Mouse (Mus musculus) inflammation-experienced regulatory T-cells, adult 16 weeks (primary cell): Measurements from ENCODE around the gene Olfr675. TPM values are rescaled to one million over a fixed set of nuclear protein-coding genes. Genes with fewer than 3 reads are reported as not detected.

Experiments
- polyA plus RNA-seq: library from polyadenylated mRNA; unstranded; fragments of 100-300 nt; shearing (Covaris generic); gene quantifications from one replicate; pipeline ENCODE4 v1.2.1, GENCODE M21; 2017

The Olfr675 gene
- polyA plus RNA-seq: not detected

DNA sequence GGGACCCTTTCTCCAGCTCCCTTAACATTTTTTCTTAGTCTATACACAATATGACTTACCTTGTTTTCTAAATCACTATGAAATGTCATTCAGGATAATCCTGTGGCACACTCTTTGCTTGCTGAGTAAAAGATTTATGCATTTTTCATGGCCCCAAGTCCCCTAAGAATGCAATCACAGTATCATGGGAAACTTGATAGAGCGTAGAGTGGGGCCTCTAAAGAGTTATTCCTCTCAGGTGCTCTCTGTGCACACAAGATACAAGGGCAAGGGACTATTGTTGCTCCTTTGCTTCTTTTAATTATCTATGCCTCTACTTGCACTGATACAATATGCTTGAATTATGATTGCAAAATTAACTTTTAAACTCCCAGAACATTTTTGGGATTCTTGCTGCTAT is at the start of gene Olfr675:
Olfr675 (minus strand) TSS at position 101 of the 400 bp plus-strand sequence.

DNA sequence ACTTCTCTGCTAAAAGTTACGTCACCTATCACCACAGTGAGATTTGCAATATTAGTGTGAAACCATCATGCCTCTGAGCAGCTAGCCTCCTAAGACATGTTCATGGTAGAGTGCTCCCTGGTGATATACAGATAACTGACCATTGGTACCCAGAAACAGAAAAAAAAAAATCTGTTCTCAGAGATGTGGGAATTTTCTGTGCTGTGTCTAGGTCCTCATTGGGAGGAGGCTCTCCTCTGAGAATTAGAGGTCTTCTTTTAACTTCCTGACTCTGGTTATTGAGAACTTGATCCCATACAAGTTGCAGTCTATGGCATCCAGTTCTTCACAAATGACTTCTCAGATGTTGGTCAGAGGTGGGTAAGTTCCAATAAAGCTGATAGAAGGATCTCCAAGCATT is 35.9 kb upstream of the Olfr675 start, which contains the start of gene Olfr678:
Olfr678 (plus strand) TSS at position 301 of the 400 bp plus-strand sequence.

DNA sequence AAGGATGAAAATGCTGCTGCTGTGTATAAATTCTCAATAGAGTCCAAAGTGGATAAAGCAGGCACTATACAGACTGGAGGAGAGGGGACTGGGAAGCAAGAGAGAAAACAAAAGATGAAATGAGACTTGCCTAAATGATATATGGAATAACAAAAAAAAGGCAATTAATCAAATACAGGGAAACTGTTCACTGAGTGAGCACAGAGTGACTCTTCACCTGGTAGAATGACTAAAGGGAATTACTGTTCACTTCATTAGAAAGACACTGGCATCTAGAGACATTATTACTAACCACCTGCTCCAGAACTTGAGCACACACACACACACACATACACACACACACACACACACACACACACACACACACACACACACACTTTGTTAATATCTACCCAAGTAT is 4.1 kb upstream of the Olfr675 start, which contains the start of gene Olfr676:
Olfr676 (plus strand) TSS at position 301 of the 400 bp plus-strand sequence.

DNA sequence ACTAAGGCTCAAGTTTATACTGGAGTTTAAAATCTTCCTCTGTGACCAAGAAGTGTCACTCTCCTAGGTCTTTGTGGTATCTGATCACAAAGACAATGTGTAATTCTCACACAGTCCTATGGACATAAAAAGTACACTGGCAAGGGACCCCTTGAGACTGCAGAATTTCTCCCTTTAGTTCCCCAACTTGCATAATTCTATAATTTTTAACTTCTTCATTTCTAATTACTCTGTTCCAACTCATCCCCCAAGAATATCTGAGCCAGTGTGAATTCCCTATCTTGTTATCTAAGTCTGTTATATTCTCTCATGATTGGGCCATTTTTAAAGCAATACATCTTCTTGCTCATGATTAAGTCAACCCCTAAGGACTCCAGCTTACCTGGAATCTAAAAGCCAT is 26.3 kb downstream of the Olfr675 start, which contains the start of gene Olfr672:
Olfr672 (minus strand) TSS at position 101 of the 400 bp plus-strand sequence.

DNA sequence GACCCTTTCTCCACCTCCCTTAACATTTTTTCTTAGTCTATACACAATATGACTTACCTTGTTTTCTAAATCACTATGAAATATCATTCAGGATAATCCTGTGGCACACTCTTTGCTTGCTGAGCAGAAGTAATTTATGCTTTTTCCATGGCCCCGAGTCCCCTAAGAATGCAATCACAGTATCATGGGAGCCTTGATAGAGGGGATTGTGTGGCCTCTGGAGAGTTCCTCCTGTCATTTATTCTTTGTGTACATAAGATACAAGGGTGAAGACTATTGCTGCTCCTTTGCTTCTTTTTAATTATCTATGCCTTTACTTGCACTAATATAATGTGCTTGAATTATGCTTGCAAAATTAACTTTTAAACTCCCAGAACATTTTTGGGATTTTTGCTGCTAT is 49.2 kb downstream of the Olfr675 start, which contains the start of gene Olfr671:
Olfr671 (minus strand) TSS at position 101 of the 400 bp plus-strand sequence.

Other genes with a start within 250 kb of the Olfr675 start
- gene Usp17lb, start 185.9 kb downstream of the Olfr675 start, polyA plus RNA-seq: not detected
- gene Usp17la, start 171.5 kb downstream of the Olfr675 start, polyA plus RNA-seq: not detected
- not detected for gene Olfr665, start 150.4 kb downstream of the Olfr675 start, polyA plus RNA-seq
- not detected for gene Olfr666, start 132.5 kb downstream of the Olfr675 start, polyA plus RNA-seq
- gene Olfr667, start 107.0 kb downstream of the Olfr675 start, polyA plus RNA-seq: not detected
- gene Olfr668, start 100.4 kb downstream of the Olfr675 start, polyA plus RNA-seq: not detected
- not detected for gene Olfr669, start 94.2 kb downstream of the Olfr675 start, polyA plus RNA-seq
- gene Olfr670, start 65.8 kb downstream of the Olfr675 start, polyA plus RNA-seq: not detected
- not detected for gene Olfr671, start 49.3 kb downstream of the Olfr675 start, polyA plus RNA-seq
- not detected for gene Olfr672, start 26.4 kb downstream of the Olfr675 start, polyA plus RNA-seq
- gene Olfr676, start 4.2 kb upstream of the Olfr675 start, polyA plus RNA-seq: not detected
- gene Olfr677, start 22.9 kb upstream of the Olfr675 start, polyA plus RNA-seq: not detected
- gene Olfr678, start 36.0 kb upstream of the Olfr675 start, polyA plus RNA-seq: not detected
- not detected for gene Olfr679, start 52.7 kb upstream of the Olfr675 start, polyA plus RNA-seq
- not detected for gene Olfr680-ps1, start 64.4 kb upstream of the Olfr675 start, polyA plus RNA-seq
- gene Olfr681, start 88.4 kb upstream of the Olfr675 start, polyA plus RNA-seq: not detected
- not detected for gene Olfr683, start 118.6 kb upstream of the Olfr675 start, polyA plus RNA-seq
- not detected for gene Olfr684, start 135.2 kb upstream of the Olfr675 start, polyA plus RNA-seq
- not detected for gene Olfr685, start 157.6 kb upstream of the Olfr675 start, polyA plus RNA-seq
- not detected for gene Olfr686, start 179.0 kb upstream of the Olfr675 start, polyA plus RNA-seq